Mouse (Mus musculus): Measurements from ENCODE around the gene Tmem178b. TPM values are rescaled to one million over a fixed set of nuclear protein-coding genes. Genes with fewer than 3 reads are reported as not detected.

Gene Tmem178b
- total RNA-seq, 2 experiments from 2014 or later, result 295 to 302 TPM

DNA sequence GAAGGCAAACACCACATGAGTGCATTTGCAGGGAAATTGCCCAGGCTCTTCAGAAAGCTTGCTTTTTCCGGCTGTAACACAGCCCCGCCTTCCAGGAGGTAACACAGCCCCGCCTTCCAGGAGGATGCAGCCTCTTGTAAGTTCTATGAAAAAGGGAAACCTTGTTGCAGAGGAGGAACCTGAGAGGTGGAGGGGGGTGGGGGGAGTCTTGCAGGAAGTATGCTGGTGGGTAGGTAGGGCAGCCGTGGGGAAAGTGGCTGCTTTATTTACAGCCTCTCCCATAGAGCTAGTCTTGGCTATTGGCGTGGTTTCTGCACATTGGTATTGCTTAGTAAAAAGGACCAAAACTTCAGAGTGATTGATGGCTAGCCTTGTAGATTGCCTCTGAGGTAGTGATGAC lies 140.3 kb downstream of the Tmem178b start:
- no peak for DNase-seq (ENCODE audit: low spot score in 2 of 2)

DNA sequence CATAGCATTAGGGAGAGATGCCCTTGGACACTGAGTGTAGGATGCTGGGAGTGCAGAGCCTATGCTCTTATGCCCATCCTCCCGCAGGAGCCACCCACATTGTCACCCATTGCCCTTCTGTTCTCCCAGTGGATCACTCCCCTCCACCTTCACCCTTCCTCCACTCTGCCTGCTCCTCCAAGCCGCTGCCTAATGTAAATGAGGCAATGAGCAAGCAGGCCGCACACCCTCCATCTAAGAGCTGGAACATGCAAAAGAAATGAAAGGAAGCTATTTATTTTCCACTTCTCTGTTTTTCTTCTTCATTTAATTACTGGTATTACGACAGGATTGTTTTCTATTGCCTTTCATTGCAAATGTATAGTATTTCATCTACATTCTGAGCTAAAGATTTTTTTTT lies 142.1 kb downstream of the Tmem178b start:
- DNase-seq (ENCODE audit: low spot score in 2 of 2), result no peak

GRCm38 (mm10) chr6:40015711-40016460 lies 142.8 kb downstream of the Tmem178b start:
- DNase-seq (ENCODE audit: low spot score in 2 of 2), result peak in 1 of 2 experiments; percentile 35

GRCm38 (mm10) chr6:40019396-40019795 lies 146.3 kb downstream of the Tmem178b start:
- no peak for DNase-seq (ENCODE audit: low spot score in 2 of 2)

- peak; percentile 47 to 88 for DNase-seq (ENCODE audit: low spot score in 2 of 2)
Measured at GRCm38 (mm10) chr6:40023592-40024335, 150.7 kb downstream of the Tmem178b start.

- no peak for DNase-seq (ENCODE audit: low spot score in 2 of 2)
Measured at GRCm38 (mm10) chr6:40024336-40024934, 151.4 kb downstream of the Tmem178b start.

GRCm38 (mm10) chr6:40032901-40033300 lies 159.8 kb downstream of the Tmem178b start:
- no peak for DNase-seq (ENCODE audit: low spot score in 2 of 2)

DNA sequence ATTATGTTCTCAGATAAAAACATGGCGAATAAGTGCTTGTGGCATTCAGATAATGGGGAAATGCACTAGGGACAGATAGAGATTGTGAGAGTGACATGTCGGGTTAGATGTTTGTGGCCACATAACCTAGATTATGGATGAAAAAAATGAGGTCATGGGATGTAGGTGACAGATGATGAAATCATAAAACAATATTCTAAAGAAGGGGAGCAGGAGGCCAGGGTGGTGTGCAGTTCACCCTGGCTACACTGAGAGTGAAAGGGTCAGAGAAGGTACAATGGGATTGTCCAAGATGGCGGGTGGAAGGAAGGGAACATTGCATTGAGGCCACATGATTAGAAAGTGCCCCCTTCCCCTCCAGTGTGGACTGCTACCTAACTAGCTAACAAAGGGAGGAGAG lies 160.9 kb downstream of the Tmem178b start:
- DNase-seq (ENCODE audit: low spot score in 2 of 2), result no peak

DNA sequence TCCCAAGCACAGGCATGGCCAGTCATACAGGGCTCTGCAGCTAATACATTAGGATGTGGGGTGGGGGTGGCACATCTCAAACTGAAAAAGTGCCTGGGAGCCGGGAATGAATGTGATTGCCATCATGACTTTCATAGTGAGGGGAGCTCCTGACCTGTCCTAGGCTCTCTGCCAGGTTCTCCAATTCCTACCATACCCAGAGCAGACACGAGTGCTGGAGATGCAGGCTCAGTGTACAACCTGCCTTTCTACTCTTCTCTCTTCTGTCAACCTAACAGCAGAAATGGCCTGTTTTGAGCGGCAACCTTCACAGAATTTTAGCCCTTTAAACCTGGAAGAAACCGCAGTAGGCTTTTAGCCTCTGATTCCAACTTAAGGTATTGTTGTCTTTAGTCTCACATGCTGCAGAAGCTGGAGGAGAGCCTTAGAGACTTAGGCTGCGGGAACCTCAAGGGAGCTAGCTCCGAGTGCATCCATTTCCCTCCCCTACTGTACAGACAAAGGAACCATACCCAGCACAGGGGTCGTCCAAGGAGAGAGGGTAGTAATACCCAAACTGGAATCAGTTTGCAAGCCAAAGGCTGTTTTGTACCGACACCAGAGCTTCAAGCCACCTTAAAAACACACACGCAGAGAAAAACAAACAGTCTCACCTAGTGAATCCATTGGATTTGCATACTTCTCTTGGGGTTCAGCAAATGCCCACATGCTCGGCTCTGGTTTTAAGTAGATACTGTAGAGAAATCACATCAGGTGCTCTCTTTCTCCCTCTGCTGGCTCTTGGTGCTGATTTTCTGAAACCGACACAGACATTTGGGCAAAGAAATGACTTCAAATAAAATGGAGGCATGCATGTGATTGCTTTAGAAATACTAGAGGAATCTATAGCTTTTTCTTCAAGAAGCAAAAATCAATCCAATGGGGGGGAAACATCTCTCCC lies 176.2 kb downstream of the Tmem178b start:
- DNase-seq (ENCODE audit: low spot score in 2 of 2), result peak; percentile 49 to 77

DNA sequence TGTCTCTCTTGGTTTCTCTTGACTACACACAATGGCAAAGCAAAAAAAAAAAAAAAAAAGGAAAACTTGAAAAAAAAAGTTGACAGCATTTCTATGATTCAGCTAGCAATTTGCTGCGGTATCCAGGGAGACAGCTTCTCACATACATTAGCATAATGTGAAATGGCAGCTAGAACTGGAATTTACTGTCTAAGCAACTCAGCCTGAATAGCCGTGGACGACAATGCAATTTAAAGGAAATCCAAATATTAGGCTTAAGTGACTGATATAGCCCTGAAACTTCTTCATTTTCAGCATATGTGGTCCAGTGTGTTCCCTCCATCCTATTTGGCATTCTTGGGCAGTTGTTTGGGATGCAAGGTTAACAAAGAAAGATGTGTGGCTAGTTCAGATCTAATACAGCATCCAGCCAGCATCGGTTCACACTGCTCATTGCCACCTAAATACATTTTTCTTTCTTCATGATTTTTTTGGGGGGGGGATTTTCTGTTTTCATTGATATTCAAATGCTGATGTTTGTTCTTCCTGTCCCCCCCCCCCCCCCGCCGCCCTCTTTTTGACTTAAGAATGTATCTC lies 176.9 kb downstream of the Tmem178b start:
- DNase-seq (ENCODE audit: low spot score in 2 of 2), result no peak

GRCm38 (mm10) chr6:40051698-40052097 lies 178.6 kb downstream of the Tmem178b start:
- DNase-seq (ENCODE audit: low spot score in 2 of 2), result no peak

DNA sequence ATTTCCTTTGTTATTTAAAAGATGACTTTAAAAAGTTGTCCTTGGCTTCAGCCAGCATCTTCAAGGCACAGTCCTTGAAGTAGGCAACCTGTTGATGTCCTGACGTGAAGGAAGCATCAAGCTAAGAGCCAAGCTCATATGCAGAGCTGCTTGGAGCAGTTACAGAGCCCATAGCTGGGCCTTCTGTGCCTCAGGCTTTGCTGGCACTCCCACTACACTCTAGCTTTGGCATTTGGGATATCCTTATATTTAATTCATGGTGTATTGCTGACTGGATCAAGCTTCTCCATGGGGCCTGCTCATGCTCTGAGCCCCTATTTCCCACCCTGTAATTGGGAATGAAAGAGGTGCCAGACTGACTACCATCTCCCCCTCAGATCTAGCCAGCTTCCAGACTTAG lies 179.5 kb downstream of the Tmem178b start:
- no peak for DNase-seq (ENCODE audit: low spot score in 2 of 2)

DNA sequence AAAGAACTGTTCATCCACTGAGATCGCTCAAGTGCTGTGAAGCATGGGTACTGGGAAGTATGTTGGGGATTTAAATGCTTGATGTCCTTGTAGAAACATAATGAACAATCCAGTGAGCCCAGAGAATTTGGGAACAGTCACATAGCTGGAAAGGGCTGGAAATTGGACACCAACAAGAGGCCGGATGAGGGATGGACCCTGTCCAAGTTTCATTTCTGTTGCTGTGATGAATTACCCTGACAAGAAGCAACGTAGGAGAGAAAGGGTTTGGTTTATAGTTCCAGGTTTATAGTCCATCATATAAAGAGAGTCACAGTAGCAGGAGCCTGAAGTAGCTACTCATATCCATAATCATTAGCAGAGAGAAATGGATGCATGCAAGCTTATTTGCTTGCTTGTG lies 186.4 kb downstream of the Tmem178b start:
- DNase-seq (ENCODE audit: low spot score in 2 of 2), result no peak

- no peak for DNase-seq (ENCODE audit: low spot score in 2 of 2)
Measured at GRCm38 (mm10) chr6:40061327-40062189, 188.5 kb downstream of the Tmem178b start.

DNA sequence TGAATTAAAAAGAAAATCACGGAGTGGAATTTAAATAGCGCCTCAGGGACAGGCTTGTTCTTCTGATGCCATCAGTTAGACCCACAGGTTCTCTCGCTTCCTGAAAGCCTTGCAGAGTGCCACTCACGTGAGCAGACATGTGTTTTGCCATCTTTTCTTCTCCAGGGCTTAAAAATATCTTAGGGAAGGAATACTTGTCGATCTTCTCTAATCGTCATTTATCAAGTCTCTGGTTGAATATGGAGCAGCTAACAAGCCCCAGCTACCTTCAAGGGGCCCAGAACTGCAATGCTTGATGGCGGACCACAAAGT lies 189.1 kb downstream of the Tmem178b start:
- DNase-seq (ENCODE audit: low spot score in 2 of 2), result no peak

DNA sequence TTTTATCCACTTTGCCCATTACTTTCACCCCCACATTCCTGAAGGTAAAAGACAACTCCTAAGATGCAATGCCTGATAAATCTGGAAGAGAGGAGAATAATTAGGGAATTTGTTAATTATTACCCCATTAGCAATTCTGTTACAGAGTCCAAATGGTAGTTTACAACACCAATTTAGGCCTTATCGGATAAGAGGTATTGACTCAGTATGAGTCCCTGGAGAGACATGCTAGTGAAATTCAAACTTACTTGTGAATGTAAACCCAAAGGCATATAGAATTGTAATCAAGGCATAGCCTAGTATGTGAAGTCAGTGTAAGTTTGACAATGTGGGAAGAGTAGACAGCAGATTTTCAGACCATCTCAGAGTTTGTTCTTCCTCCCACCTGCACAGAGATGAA lies 190.4 kb downstream of the Tmem178b start:
- no peak for DNase-seq (ENCODE audit: low spot score in 2 of 2)

DNA sequence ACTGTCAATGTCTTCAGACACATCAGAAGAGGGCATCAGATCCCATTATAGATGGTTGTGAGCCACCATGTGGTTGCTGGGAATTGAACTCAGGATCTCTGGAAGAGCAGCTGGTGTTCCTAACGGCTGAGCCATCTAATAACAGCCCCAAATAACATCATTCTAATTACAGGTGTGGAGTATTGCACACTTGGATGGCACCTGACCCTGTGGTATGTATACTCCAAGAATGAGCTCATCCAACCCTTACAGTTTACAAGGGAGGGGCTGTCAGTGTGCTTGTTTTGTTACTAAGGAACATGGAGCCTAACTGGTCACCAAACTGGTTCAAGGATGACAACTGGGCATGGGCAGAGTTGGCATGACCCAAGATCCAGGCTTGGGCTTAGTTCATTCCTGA lies 190.8 kb downstream of the Tmem178b start:
- DNase-seq (ENCODE audit: low spot score in 2 of 2), result no peak

DNA sequence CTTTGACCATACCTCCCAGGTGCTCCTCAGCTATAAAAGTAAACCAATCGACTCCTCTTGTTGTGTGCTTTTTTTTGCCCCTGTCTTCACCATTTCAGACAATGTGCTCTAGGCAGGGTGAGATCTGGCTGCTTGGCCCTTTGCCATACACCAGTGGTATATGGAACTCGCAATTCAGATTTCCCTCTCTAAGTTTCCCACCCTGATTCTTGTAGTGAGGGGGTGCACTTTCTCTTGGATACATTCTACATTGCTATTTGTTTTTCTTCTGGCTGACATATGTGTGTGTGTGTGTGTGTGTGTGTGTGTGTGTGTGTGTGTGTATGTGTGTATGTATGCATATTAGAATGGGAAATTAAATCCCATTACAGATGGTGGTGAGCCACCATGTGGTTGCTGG lies 191.3 kb downstream of the Tmem178b start:
- no peak for DNase-seq (ENCODE audit: low spot score in 2 of 2)

DNA sequence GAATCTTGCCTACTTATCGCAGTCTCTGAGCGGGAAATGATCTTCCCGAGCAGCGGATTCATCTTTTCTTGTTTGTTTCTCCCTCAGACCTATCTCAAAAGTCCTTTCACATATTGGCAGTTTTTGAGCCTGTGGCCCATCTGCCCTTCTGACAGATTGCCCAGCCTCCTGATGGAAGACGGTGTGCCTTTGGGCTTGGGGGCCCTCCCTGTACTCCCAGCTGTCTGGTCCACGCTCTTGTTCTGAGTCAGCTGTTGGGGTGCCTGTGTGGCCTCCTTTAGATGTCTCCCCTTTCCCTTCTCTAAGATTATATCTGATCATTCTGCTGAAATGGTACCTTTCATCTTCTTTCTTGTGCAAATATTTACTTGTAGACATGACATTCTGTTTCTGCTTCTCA lies 195.4 kb downstream of the Tmem178b start:
- DNase-seq (ENCODE audit: low spot score in 2 of 2), result no peak

DNA sequence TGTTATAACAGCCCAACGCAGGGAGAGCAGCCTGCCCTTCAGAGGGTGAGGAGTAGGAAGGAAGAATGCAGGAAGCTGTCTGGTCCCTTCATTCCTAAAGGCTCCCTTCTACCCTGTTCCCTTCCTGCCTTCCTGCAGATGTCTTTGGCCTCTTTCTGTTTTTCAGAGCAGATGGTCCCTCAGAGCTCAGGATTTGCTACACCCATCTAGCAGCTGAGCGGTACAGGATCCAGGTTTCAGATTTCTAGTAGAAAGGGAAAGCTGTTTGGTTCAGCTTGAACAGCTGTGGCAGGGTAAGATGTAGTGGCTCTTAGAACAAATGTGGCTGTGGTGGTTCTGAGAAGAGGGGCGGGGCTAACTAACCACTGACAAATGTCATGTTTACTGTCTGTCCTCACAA lies 197.9 kb downstream of the Tmem178b start:
- peak; percentile 31 to 41 for DNase-seq (ENCODE audit: low spot score in 2 of 2)
